Mouse (Mus musculus): Measurements from ENCODE around the gene Msantd2. TPM values are rescaled to one million over a fixed set of nuclear protein-coding genes. Genes with fewer than 3 reads are reported as not detected.

Gene Msantd2
- polyA plus RNA-seq, 2 experiments, result 26.7 to 74.2 TPM

DNA sequence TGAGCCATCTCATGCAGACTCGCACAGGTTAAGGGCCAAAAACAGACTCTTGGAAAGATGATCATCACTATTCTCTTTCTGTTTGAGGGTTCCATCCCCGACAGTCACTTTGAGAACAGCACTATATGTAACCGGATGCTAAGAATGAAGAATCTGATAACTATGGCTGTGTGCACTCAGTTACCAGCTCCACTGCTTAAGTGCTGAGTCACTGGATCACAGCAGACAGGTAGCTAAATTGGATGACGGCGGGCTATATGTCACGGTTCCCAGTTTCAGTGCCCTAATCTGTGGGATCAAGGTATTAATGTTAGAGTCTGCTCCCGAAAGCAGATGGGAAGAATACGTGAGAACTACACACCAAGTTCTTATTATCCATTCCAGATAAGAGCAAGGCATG, 33.3 kb upstream of the Msantd2 start:
- Histone ChIP-seq H3K27ac (replicated peaks; ENCODE audit: low read depth, low read length) (no peak overlapping the region), H3K36me3 (ENCODE audit: control insufficient read depth, insufficient read depth, low read length) (no peaks in the 10 kb centered on the region), H3K4me3 (replicated peaks; ENCODE audit: low read length) (no peak overlapping the region), H3K27me3 (ENCODE audit: control insufficient read depth, insufficient read depth, low read length) (peaks cover 73% of the 10 kb centered on the region), H3K4me1 (ENCODE audit: control insufficient read depth, insufficient read depth, low read length) (peaks cover 23% of the 10 kb centered on the region; the same call in 1 of the 2 replicates), H3K4me2 (replicated peaks; ENCODE audit: low read depth, low read length, severe bottlenecking) (peak overlapping the region; percentile 37; the same call in 1 of the 2 replicates), H3K9ac (ENCODE audit: low read depth, low read length, severe bottlenecking) (no peak overlapping the region), H3K9me3 (ENCODE audit: control insufficient read depth, low read length) (no peaks in the 10 kb centered on the region)
- ATAC-seq (ENCODE audit: low FRiP score, low read depth), result no peak
- TF ChIP-seq POLR2A (IDR thresholded peaks at IDR 0.05; ENCODE audit: borderline replicate concordance, extremely low read depth, insufficient read depth, insufficient read length), result no peak
- DNase-seq (ENCODE audit: low spot score), result no peak
- WGBS, result 3% methylated on average over 8 of the region's 8 CpGs

- Histone ChIP-seq H3K4me1 (ENCODE audit: control insufficient read depth, insufficient read depth, low read length) (peaks cover 25% of the 10 kb centered on the region; the same call in 1 of the 2 replicates), H3K27me3 (ENCODE audit: control insufficient read depth, insufficient read depth, low read length) (peaks cover 79% of the 10 kb centered on the region), H3K36me3 (ENCODE audit: control insufficient read depth, insufficient read depth, low read length) (no peaks in the 10 kb centered on the region), H3K4me3 (replicated peaks; ENCODE audit: low read length) (peak overlapping the region; percentile 22), H3K9ac (ENCODE audit: low read depth, low read length, severe bottlenecking) (no peak overlapping the region), H3K9me3 (ENCODE audit: control insufficient read depth, low read length) (no peaks in the 10 kb centered on the region), H3K4me2 (replicated peaks; ENCODE audit: low read depth, low read length, severe bottlenecking) (peak overlapping the region; percentile 37), H3K27ac (replicated peaks; ENCODE audit: low read depth, low read length) (no peak overlapping the region)
- WGBS, result 0% methylated on average over 20 of the region's 20 CpGs
- TF ChIP-seq POLR2A (IDR thresholded peaks at IDR 0.05; ENCODE audit: borderline replicate concordance, extremely low read depth, insufficient read depth, insufficient read length), result no peak
- ATAC-seq (ENCODE audit: low FRiP score, low read depth), result 0 out of 2 replicates have a peak, but pooled peaks have one; percentile 31
- DNase-seq (ENCODE audit: low spot score), result no peak
These were observed 32.6 kb upstream of the Msantd2 start for GRCm38 (mm10) chr9:37456481-37456910.

DNA sequence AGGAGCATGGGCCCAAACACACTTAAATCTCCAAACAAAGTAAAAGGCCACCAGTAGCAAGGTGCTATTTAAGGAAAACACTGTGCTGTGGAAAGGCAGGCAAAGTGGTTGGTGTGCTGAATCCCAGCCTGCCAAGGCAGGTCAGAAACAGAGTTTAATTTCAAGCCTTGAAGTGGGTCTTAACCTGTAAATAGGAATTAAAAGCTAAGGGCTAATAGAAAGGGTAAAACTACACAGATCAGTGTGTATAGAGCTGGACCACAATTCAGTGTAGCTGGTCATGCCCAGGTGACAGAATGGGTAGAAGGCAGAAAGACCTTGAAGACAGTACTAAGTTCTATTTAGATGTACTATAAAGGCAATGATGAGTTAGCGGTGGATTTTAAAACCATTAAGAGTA, 32.0 kb upstream of the Msantd2 start:
- TF ChIP-seq POLR2A (IDR thresholded peaks at IDR 0.05; ENCODE audit: borderline replicate concordance, extremely low read depth, insufficient read depth, insufficient read length), result no peak
- no peak overlapping the region for H3K9ac ChIP-seq (ENCODE audit: low read depth, low read length, severe bottlenecking)
- ATAC-seq (ENCODE audit: low FRiP score, low read depth) (no peak), DNase-seq (ENCODE audit: low spot score) (no peak)
- 58% methylated on average over 1 of the region's 1 CpGs for WGBS
- H3K9me3 ChIP-seq (ENCODE audit: control insufficient read depth, low read length), result no peaks in the 10 kb centered on the region
- H3K27me3 ChIP-seq (ENCODE audit: control insufficient read depth, insufficient read depth, low read length), result peaks cover 86% of the 10 kb centered on the region
- H3K36me3 ChIP-seq (ENCODE audit: control insufficient read depth, insufficient read depth, low read length), result no peaks in the 10 kb centered on the region
- no peak overlapping the region for H3K4me2 ChIP-seq (replicated peaks; ENCODE audit: low read depth, low read length, severe bottlenecking)
- H3K4me3 ChIP-seq (replicated peaks; ENCODE audit: low read length), result no peak overlapping the region
- H3K27ac ChIP-seq (replicated peaks; ENCODE audit: low read depth, low read length), result no peak overlapping the region
- H3K4me1 ChIP-seq (ENCODE audit: control insufficient read depth, insufficient read depth, low read length), result peaks cover 25% of the 10 kb centered on the region; the same call in 1 of the 2 replicates

DNA sequence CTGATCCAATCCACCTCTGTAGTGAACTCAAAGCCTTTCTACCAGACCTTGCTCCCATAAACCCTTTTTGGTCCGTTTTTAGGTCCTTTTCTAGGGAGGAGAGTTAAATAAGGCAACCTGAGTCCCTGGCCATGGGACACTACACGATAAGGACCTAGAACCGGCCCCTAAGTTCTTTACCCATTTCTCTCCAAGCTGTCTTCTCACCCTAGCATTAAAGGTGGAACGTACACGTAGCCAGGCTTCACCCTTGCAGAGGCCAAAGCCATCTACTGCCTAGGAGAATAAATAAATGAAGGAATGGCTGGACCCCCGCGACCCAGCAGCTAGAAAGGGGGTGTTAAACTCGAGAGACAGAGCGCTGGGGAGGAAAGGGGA, 29.5 kb upstream of the Msantd2 start:
- H3K4me1 ChIP-seq (ENCODE audit: control insufficient read depth, insufficient read depth, low read length), result peaks cover 19% of the 10 kb centered on the region; the same call in 1 of the 2 replicates
- no peaks in the 10 kb centered on the region for H3K9me3 ChIP-seq (ENCODE audit: control insufficient read depth, low read length)
- H3K27ac ChIP-seq (replicated peaks; ENCODE audit: low read depth, low read length), result no peak overlapping the region
- peak overlapping the region; percentile 87 for H3K4me2 ChIP-seq (replicated peaks; ENCODE audit: low read depth, low read length, severe bottlenecking)
- no peak for TF ChIP-seq POLR2A (IDR thresholded peaks at IDR 0.05; ENCODE audit: borderline replicate concordance, extremely low read depth, insufficient read depth, insufficient read length)
- H3K27me3 ChIP-seq (ENCODE audit: control insufficient read depth, insufficient read depth, low read length), result peaks cover 79% of the 10 kb centered on the region
- ATAC-seq (ENCODE audit: low FRiP score, low read depth) (no peak), DNase-seq (ENCODE audit: low spot score) (no peak)
- no peaks in the 10 kb centered on the region for H3K36me3 ChIP-seq (ENCODE audit: control insufficient read depth, insufficient read depth, low read length)
- H3K4me3 ChIP-seq (replicated peaks; ENCODE audit: low read length), result peak overlapping the region; percentile 48
- no peak overlapping the region for H3K9ac ChIP-seq (ENCODE audit: low read depth, low read length, severe bottlenecking)
- under 1% methylated on average over 9 of the region's 9 CpGs for whole genome bisulfite sequencing

DNA sequence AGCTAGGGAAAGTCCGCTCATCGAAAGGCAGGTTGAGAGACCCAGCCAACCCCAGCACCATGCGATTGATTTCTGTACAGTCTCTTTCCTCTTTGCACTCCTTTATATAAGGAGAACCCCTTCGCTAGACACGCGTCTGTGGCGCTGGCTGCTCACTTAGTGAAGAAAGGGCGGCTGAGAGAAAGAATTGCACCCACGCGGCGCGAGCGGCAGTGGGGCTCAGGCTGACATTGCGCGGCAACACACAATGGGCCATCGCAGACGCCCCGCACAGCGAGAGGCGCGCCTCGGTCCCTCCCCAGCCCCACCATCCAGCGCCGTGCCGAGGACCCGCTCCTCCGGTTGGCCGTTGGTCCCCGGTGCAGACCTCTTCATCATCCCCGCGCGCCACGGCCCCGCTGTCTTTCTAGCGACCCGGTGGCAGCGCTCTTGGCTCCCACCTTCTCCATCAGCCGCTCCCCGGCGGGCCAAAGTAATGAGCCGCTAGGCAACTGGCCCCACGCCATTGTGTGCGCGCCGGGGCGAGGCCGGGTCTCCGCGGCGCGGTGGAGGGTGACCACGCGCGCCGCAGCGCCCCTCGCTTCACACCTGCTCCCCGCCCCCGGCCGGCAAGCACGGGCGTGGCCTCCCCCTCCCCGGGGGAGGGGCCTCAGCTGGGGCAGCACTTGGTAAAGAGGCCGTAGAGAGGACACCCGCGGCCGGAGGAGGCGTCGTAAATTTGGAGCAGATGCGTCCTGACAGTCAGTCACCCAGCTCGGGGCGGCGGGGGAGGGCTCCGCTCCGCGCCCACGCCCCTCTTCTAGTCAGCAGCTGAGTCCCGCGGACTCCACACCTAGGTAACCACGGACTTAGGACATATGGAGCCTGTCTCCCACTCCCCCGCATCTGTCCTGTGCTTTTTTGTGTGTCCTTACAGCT, 28.8 kb upstream of the Msantd2 start:
- peak overlapping the region; percentile 48 for H3K4me3 ChIP-seq (replicated peaks; ENCODE audit: low read length)
- peaks cover 19% of the 10 kb centered on the region; the same call in 1 of the 2 replicates for H3K4me1 ChIP-seq (ENCODE audit: control insufficient read depth, insufficient read depth, low read length)
- no peak overlapping the region for H3K27ac ChIP-seq (replicated peaks; ENCODE audit: low read depth, low read length)
- ATAC-seq (ENCODE audit: low FRiP score, low read depth), result no peak
- H3K27me3 ChIP-seq (ENCODE audit: control insufficient read depth, insufficient read depth, low read length), result peaks cover 73% of the 10 kb centered on the region
- H3K36me3 ChIP-seq (ENCODE audit: control insufficient read depth, insufficient read depth, low read length), result no peaks in the 10 kb centered on the region
- TF ChIP-seq POLR2A (IDR thresholded peaks at IDR 0.05; ENCODE audit: borderline replicate concordance, extremely low read depth, insufficient read depth, insufficient read length), result no peak
- H3K4me2 ChIP-seq (replicated peaks; ENCODE audit: low read depth, low read length, severe bottlenecking), result peak overlapping the region; percentile 87
- DNase-seq (ENCODE audit: low spot score), result peak; percentile 6
- 3% methylated on average over 65 of the region's 81 CpGs for WGBS
- no peaks in the 10 kb centered on the region for H3K9me3 ChIP-seq (ENCODE audit: control insufficient read depth, low read length)
- H3K9ac ChIP-seq (ENCODE audit: low read depth, low read length, severe bottlenecking), result peak overlapping the region; percentile 36

Measured in limb, embryonic 14.5 days (tissue).